Mouse (Mus musculus): ENCODE results near the gene Taar5.

DNA sequence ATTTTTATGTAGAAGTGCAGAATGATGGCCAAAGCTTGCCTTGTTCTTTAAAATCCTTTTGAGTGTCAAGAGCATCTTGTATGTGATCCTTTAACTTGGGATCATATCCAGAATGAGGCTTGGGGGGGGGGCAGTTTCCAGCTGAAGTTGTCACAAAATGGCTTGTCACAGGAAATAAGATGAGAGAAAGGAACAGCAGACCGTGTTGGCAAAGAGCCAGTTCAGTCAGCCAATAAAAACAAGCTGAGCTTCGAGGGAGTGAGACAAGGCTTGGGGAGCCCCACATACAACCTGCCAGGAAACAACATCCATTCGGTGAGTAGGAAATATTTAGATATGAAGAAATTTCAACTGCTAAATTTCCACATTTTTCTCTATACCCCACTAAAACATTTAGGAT is 7.1 kb upstream of the Taar5 start:
- TF ChIP-seq CTCF (IDR thresholded peaks at IDR 0.05; ENCODE audit: insufficient read depth, low read length), result no peak
- no peak for TF ChIP-seq POLR2A (IDR thresholded peaks at IDR 0.05; ENCODE audit: borderline replicate concordance, extremely low read depth, low read depth, low read length)
